Mouse (Mus musculus) megakaryocyte, embryonic 14.5 days (primary cell): ENCODE measurements at regions not wholly inside any gene's neighbourhood (a gene's known extent, or its start where the extent isn't known, plus 50 kb on each side); places are given as distances from the start of the nearest gene placed in this dataset.

ENCODE experiments used
- H3K27me3 ChIP-seq: replicated peaks from 2 replicates; pipeline ENCODE3; 2012; ENCODE audit warnings: inconsistent platforms
- H3K36me3 ChIP-seq: replicated peaks from 2 replicates; pipeline ENCODE3; 2012; ENCODE audit warnings: low read length, inconsistent platforms, mixed read lengths
- H3K4me1 ChIP-seq: 2 replicates; pipeline ENCODE4 v1.6.1; 2012; ENCODE audit warnings: inconsistent platforms
- H3K4me3 ChIP-seq: replicated peaks from 2 replicates; pipeline ENCODE3; 2012; ENCODE audit warnings: moderate library complexity, mild to moderate bottlenecking, inconsistent platforms
- H3K9me3 ChIP-seq: 2 replicates; pipeline ENCODE4 v1.6.1; 2012; ENCODE audit warnings: inconsistent platforms
- FLI1 ChIP-seq: IDR thresholded peaks from 2 replicates; pipeline ENCODE4 v1.6.1; 2012; ENCODE audit warnings: low read length, inconsistent platforms, mixed read lengths
- GATA1 ChIP-seq: IDR thresholded peaks from 3 replicates; pipeline ENCODE4 v1.6.1; 2012; ENCODE audit warnings: mixed read lengths, low read length, inconsistent platforms, borderline replicate concordance

GRCm38 (mm10) chr6:117596166-117596840, 244.7 kb upstream of the Zfp637 start:
- Histone ChIP-seq H3K4me1 (no peaks in the 10 kb centered on the region), H3K27me3 (no peaks in the 10 kb centered on the region), H3K4me3 (no peak overlapping the region), H3K36me3 (no peaks in the 10 kb centered on the region), H3K9me3 (peaks cover 3% of the 10 kb centered on the region; the same call in 1 of the 2 replicates)
- no peak for TF ChIP-seq FLI1
- TF ChIP-seq GATA1: no peak

- Histone ChIP-seq H3K4me1 (no peaks in the 10 kb centered on the region), H3K27me3 (no peaks in the 10 kb centered on the region), H3K9me3 (peaks cover 28% of the 10 kb centered on the region), H3K36me3 (no peaks in the 10 kb centered on the region), H3K4me3 (no peak overlapping the region)
- no peak for TF ChIP-seq GATA1
- TF ChIP-seq FLI1: no peak
These were observed 236.1 kb upstream of the Zfp637 start for GRCm38 (mm10) chr6:117604834-117605233.

- no peak overlapping the region for H3K4me3 ChIP-seq
- peaks cover 31% of the 10 kb centered on the region for H3K9me3 ChIP-seq
- TF ChIP-seq FLI1 (no peak), GATA1 (no peak)
- no peaks in the 10 kb centered on the region for H3K4me1 ChIP-seq
- H3K36me3 ChIP-seq: no peaks in the 10 kb centered on the region
- no peaks in the 10 kb centered on the region for H3K27me3 ChIP-seq
These were observed 235.3 kb upstream of the Zfp637 start for GRCm38 (mm10) chr6:117605685-117606084.

GRCm38 (mm10) chr6:117606211-117606610, 234.8 kb upstream of the Zfp637 start:
- H3K9me3 ChIP-seq: peaks cover 31% of the 10 kb centered on the region
- no peaks in the 10 kb centered on the region for H3K36me3 ChIP-seq
- peak overlapping the region; percentile 3 for H3K4me3 ChIP-seq
- TF ChIP-seq FLI1: no peak
- no peak for TF ChIP-seq GATA1
- no peaks in the 10 kb centered on the region for H3K27me3 ChIP-seq
- H3K4me1 ChIP-seq: no peaks in the 10 kb centered on the region

GRCm38 (mm10) chr6:117607023-117607422, 234.0 kb upstream of the Zfp637 start:
- H3K36me3 ChIP-seq: no peaks in the 10 kb centered on the region
- no peaks in the 10 kb centered on the region for H3K4me1 ChIP-seq
- no peaks in the 10 kb centered on the region for H3K27me3 ChIP-seq
- H3K9me3 ChIP-seq: peaks cover 33% of the 10 kb centered on the region
- no peak for TF ChIP-seq FLI1
- H3K4me3 ChIP-seq: no peak overlapping the region

GRCm38 (mm10) chr6:117609476-117610404, 231.2 kb upstream of the Zfp637 start:
- H3K9me3 ChIP-seq: peaks cover 26% of the 10 kb centered on the region
- no peak overlapping the region for H3K4me3 ChIP-seq
- H3K27me3 ChIP-seq: no peaks in the 10 kb centered on the region
- no peaks in the 10 kb centered on the region for H3K36me3 ChIP-seq
- H3K4me1 ChIP-seq: no peaks in the 10 kb centered on the region
- TF ChIP-seq GATA1 (no peak), FLI1 (no peak)

- Histone ChIP-seq H3K4me3 (no peak overlapping the region), H3K9me3 (peaks cover 23% of the 10 kb centered on the region), H3K27me3 (no peaks in the 10 kb centered on the region), H3K4me1 (no peaks in the 10 kb centered on the region), H3K36me3 (no peaks in the 10 kb centered on the region)
- TF ChIP-seq GATA1: no peak
- no peak for TF ChIP-seq FLI1
These were observed 229.7 kb upstream of the Zfp637 start for GRCm38 (mm10) chr6:117611281-117611680.

GRCm38 (mm10) chr6:117611965-117612364, 229.0 kb upstream of the Zfp637 start:
- no peaks in the 10 kb centered on the region for H3K36me3 ChIP-seq
- peaks cover 20% of the 10 kb centered on the region for H3K9me3 ChIP-seq
- H3K4me3 ChIP-seq: no peak overlapping the region
- no peak for TF ChIP-seq FLI1
- no peak for TF ChIP-seq GATA1
- no peaks in the 10 kb centered on the region for H3K27me3 ChIP-seq
- no peaks in the 10 kb centered on the region for H3K4me1 ChIP-seq

- no peak overlapping the region for H3K4me3 ChIP-seq
- TF ChIP-seq GATA1 (no peak), FLI1 (no peak)
- H3K4me1 ChIP-seq: no peaks in the 10 kb centered on the region
- no peaks in the 10 kb centered on the region for H3K27me3 ChIP-seq
- H3K36me3 ChIP-seq: no peaks in the 10 kb centered on the region
- peaks cover 20% of the 10 kb centered on the region for H3K9me3 ChIP-seq
These were observed 228.6 kb upstream of the Zfp637 start for GRCm38 (mm10) chr6:117612421-117612820.

GRCm38 (mm10) chr6:117613656-117614350, 227.2 kb upstream of the Zfp637 start:
- no peak for TF ChIP-seq GATA1
- TF ChIP-seq FLI1: no peak
- H3K36me3 ChIP-seq: no peaks in the 10 kb centered on the region
- no peaks in the 10 kb centered on the region for H3K27me3 ChIP-seq
- H3K9me3 ChIP-seq: peaks cover 14% of the 10 kb centered on the region
- H3K4me3 ChIP-seq: no peak overlapping the region
- no peaks in the 10 kb centered on the region for H3K4me1 ChIP-seq
